Mouse (Mus musculus): ENCODE data around the gene Tldc2. TPM values are rescaled to one million over a fixed set of nuclear protein-coding genes. Genes with fewer than 3 reads are reported as not detected.

Gene Tldc2
- 0.53 and 0.71 TPM in 2 replicates for polyA plus RNA-seq (2015; fragmentation: Nextera tagmentation; extraction: Ambion mirVana)

- H3K9me3 ChIP-seq (ENCODE audit: low read length): no peaks in the 10 kb centered on the region
- H3K27me3 ChIP-seq (ENCODE audit: insufficient read depth, low read length): no peaks in the 10 kb centered on the region
- no peak within 1 kb of the TSS for H3K4me2 ChIP-seq (replicated peaks; ENCODE audit: low read depth, low read length)
- no peak within 1 kb of the TSS for H3K9ac ChIP-seq (replicated peaks; ENCODE audit: low read length)
- peaks cover 13% of the 10 kb centered on the region for H3K4me1 ChIP-seq (ENCODE audit: insufficient read depth, low read length)
- H3K4me3 ChIP-seq (ENCODE audit: low read length): no peak within 1 kb of the TSS
- H3K36me3 ChIP-seq (ENCODE audit: insufficient read depth, low read length): no peaks in the 10 kb centered on the region
- WGBS: 81% methylated on average over 8 of the region's 8 CpGs
- no peak for ATAC-seq (ENCODE audit: low FRiP score, low TSS enrichment)
- no peak within 1 kb of the TSS for H3K27ac ChIP-seq (ENCODE audit: low read length)
Observed at GRCm38 (mm10) chr2:157086796-157087195, at the start of gene Tldc2. Gene Tldc2 (plus strand): TSS chr2:157087055.

- Histone ChIP-seq H3K36me3 (ENCODE audit: insufficient read depth, low read length) (peaks cover 74% of the 10 kb centered on the region), H3K4me1 (ENCODE audit: insufficient read depth, low read length) (no peaks in the 10 kb centered on the region), H3K4me2 (replicated peaks; ENCODE audit: low read depth, low read length) (no peak overlapping the region), H3K9ac (replicated peaks; ENCODE audit: low read length) (no peak overlapping the region), H3K27ac (ENCODE audit: low read length) (no peak overlapping the region), H3K9me3 (ENCODE audit: low read length) (no peaks in the 10 kb centered on the region), H3K27me3 (ENCODE audit: insufficient read depth, low read length) (no peaks in the 10 kb centered on the region), H3K4me3 (ENCODE audit: low read length) (no peak overlapping the region)
- ATAC-seq (ENCODE audit: low FRiP score, low TSS enrichment): no peak
- WGBS: 82% methylated on average over 9 of the region's 9 CpGs
Observed at GRCm38 (mm10) chr2:157037303-157037702, 49.6 kb upstream of the Tldc2 start.

GRCm38 (mm10) chr2:157039900-157040648 is 46.8 kb upstream of the Tldc2 start:
- Histone ChIP-seq H3K9me3 (ENCODE audit: low read length) (no peaks in the 10 kb centered on the region), H3K4me2 (replicated peaks; ENCODE audit: low read depth, low read length) (no peak overlapping the region), H3K27me3 (ENCODE audit: insufficient read depth, low read length) (no peaks in the 10 kb centered on the region), H3K9ac (replicated peaks; ENCODE audit: low read length) (no peak overlapping the region), H3K27ac (ENCODE audit: low read length) (no peak overlapping the region), H3K4me1 (ENCODE audit: insufficient read depth, low read length) (no peaks in the 10 kb centered on the region), H3K36me3 (ENCODE audit: insufficient read depth, low read length) (peaks cover 68% of the 10 kb centered on the region), H3K4me3 (ENCODE audit: low read length) (no peak overlapping the region)
- 84% methylated on average over 49 of the region's 50 CpGs for WGBS
- ATAC-seq (ENCODE audit: low FRiP score, low TSS enrichment): 0 out of 2 replicates have a peak, but pooled peaks have one; percentile 49

GRCm38 (mm10) chr2:157040649-157041046 is 46.2 kb upstream of the Tldc2 start:
- no peak overlapping the region for H3K9ac ChIP-seq (replicated peaks; ENCODE audit: low read length)
- H3K9me3 ChIP-seq (ENCODE audit: low read length): no peaks in the 10 kb centered on the region; the same call in 1 of the 2 replicates
- H3K4me1 ChIP-seq (ENCODE audit: insufficient read depth, low read length): no peaks in the 10 kb centered on the region
- no peak overlapping the region for H3K4me2 ChIP-seq (replicated peaks; ENCODE audit: low read depth, low read length)
- H3K27ac ChIP-seq (ENCODE audit: low read length): no peak overlapping the region
- H3K4me3 ChIP-seq (ENCODE audit: low read length): no peak overlapping the region
- no peaks in the 10 kb centered on the region for H3K27me3 ChIP-seq (ENCODE audit: insufficient read depth, low read length)
- 79% methylated on average over 17 of the region's 17 CpGs for WGBS
- H3K36me3 ChIP-seq (ENCODE audit: insufficient read depth, low read length): peaks cover 71% of the 10 kb centered on the region
- no peak for ATAC-seq (ENCODE audit: low FRiP score, low TSS enrichment)

GRCm38 (mm10) chr2:157041421-157041820 is 45.4 kb upstream of the Tldc2 start:
- peaks cover 77% of the 10 kb centered on the region for H3K36me3 ChIP-seq (ENCODE audit: insufficient read depth, low read length)
- no peak for ATAC-seq (ENCODE audit: low FRiP score, low TSS enrichment)
- 86% methylated on average over 7 of the region's 7 CpGs for WGBS

GRCm38 (mm10) chr2:157043556-157043955 is 43.3 kb upstream of the Tldc2 start:
- no peak for ATAC-seq (ENCODE audit: low FRiP score, low TSS enrichment)
- H3K9ac ChIP-seq (replicated peaks; ENCODE audit: low read length): no peak overlapping the region
- H3K36me3 ChIP-seq (ENCODE audit: insufficient read depth, low read length): peaks cover 69% of the 10 kb centered on the region
- H3K27me3 ChIP-seq (ENCODE audit: insufficient read depth, low read length): no peaks in the 10 kb centered on the region
- no peak overlapping the region for H3K4me3 ChIP-seq (ENCODE audit: low read length)
- H3K4me2 ChIP-seq (replicated peaks; ENCODE audit: low read depth, low read length): no peak overlapping the region
- H3K27ac ChIP-seq (ENCODE audit: low read length): no peak overlapping the region
- no peaks in the 10 kb centered on the region for H3K4me1 ChIP-seq (ENCODE audit: insufficient read depth, low read length)
- no peaks in the 10 kb centered on the region; the same call in 1 of the 2 replicates for H3K9me3 ChIP-seq (ENCODE audit: low read length)
- 85% methylated on average over 8 of the region's 8 CpGs for WGBS

More at GRCm38 (mm10) chr2:157041421-157041820, 45.4 kb upstream of the Tldc2 start:
- no peaks in the 10 kb centered on the region for H3K4me1 ChIP-seq (ENCODE audit: insufficient read depth, low read length)
- no peak overlapping the region for H3K4me2 ChIP-seq (replicated peaks; ENCODE audit: low read depth, low read length)
- no peaks in the 10 kb centered on the region; the same call in 1 of the 2 replicates for H3K9me3 ChIP-seq (ENCODE audit: low read length)
- H3K27me3 ChIP-seq (ENCODE audit: insufficient read depth, low read length): no peaks in the 10 kb centered on the region
- H3K4me3 ChIP-seq (ENCODE audit: low read length): no peak overlapping the region
- H3K9ac ChIP-seq (replicated peaks; ENCODE audit: low read length): no peak overlapping the region
- H3K27ac ChIP-seq (ENCODE audit: low read length): no peak overlapping the region

GRCm38 (mm10) chr2:157043987-157044386 is 42.9 kb upstream of the Tldc2 start:
- no peak overlapping the region for H3K4me3 ChIP-seq (ENCODE audit: low read length)
- H3K4me2 ChIP-seq (replicated peaks; ENCODE audit: low read depth, low read length): no peak overlapping the region
- H3K27me3 ChIP-seq (ENCODE audit: insufficient read depth, low read length): no peaks in the 10 kb centered on the region
- no peaks in the 10 kb centered on the region for H3K4me1 ChIP-seq (ENCODE audit: insufficient read depth, low read length)
- no peaks in the 10 kb centered on the region; the same call in 1 of the 2 replicates for H3K9me3 ChIP-seq (ENCODE audit: low read length)
- H3K27ac ChIP-seq (ENCODE audit: low read length): no peak overlapping the region
- ATAC-seq (ENCODE audit: low FRiP score, low TSS enrichment): no peak
- no peak overlapping the region for H3K9ac ChIP-seq (replicated peaks; ENCODE audit: low read length)
- peaks cover 69% of the 10 kb centered on the region for H3K36me3 ChIP-seq (ENCODE audit: insufficient read depth, low read length)

GRCm38 (mm10) chr2:157045932-157046331 is 40.9 kb upstream of the Tldc2 start:
- WGBS: 95% methylated on average over 2 of the region's 2 CpGs
- Histone ChIP-seq H3K27me3 (ENCODE audit: insufficient read depth, low read length) (no peaks in the 10 kb centered on the region), H3K36me3 (ENCODE audit: insufficient read depth, low read length) (peaks cover 56% of the 10 kb centered on the region), H3K27ac (ENCODE audit: low read length) (no peak overlapping the region), H3K9ac (replicated peaks; ENCODE audit: low read length) (no peak overlapping the region), H3K9me3 (ENCODE audit: low read length) (no peaks in the 10 kb centered on the region; the same call in 1 of the 2 replicates), H3K4me1 (ENCODE audit: insufficient read depth, low read length) (no peaks in the 10 kb centered on the region), H3K4me3 (ENCODE audit: low read length) (no peak overlapping the region), H3K4me2 (replicated peaks; ENCODE audit: low read depth, low read length) (no peak overlapping the region)
- no peak for ATAC-seq (ENCODE audit: low FRiP score, low TSS enrichment)

- H3K27ac ChIP-seq (ENCODE audit: low read length): no peak overlapping the region
- no peak overlapping the region for H3K4me3 ChIP-seq (ENCODE audit: low read length)
- H3K4me1 ChIP-seq (ENCODE audit: insufficient read depth, low read length): no peaks in the 10 kb centered on the region
- no peak overlapping the region for H3K9ac ChIP-seq (replicated peaks; ENCODE audit: low read length)
- H3K9me3 ChIP-seq (ENCODE audit: low read length): no peaks in the 10 kb centered on the region; the same call in 1 of the 2 replicates
- WGBS: 85% methylated on average over 5 of the region's 5 CpGs
- ATAC-seq (ENCODE audit: low FRiP score, low TSS enrichment): no peak
- no peak overlapping the region for H3K4me2 ChIP-seq (replicated peaks; ENCODE audit: low read depth, low read length)
- no peaks in the 10 kb centered on the region for H3K27me3 ChIP-seq (ENCODE audit: insufficient read depth, low read length)
- H3K36me3 ChIP-seq (ENCODE audit: insufficient read depth, low read length): peaks cover 47% of the 10 kb centered on the region
Observed at GRCm38 (mm10) chr2:157046956-157047355, 39.9 kb upstream of the Tldc2 start.

Data from kidney, embryonic 16.5 days (tissue).